Mouse (Mus musculus): ENCODE results near the gene Gm4133. TPM values are rescaled to one million over a fixed set of nuclear protein-coding genes. Genes with fewer than 3 reads are reported as not detected.
"Not testable (repeated sequence)": the region's sequence is repeated elsewhere in the genome, so short reads cannot be mapped to it uniquely, and the experiment has no call there.

Gm4133 gene
- not detected in 2 replicates for polyA plus RNA-seq (2015; fragmentation: Nextera tagmentation; extraction: Ambion mirVana)

DNA sequence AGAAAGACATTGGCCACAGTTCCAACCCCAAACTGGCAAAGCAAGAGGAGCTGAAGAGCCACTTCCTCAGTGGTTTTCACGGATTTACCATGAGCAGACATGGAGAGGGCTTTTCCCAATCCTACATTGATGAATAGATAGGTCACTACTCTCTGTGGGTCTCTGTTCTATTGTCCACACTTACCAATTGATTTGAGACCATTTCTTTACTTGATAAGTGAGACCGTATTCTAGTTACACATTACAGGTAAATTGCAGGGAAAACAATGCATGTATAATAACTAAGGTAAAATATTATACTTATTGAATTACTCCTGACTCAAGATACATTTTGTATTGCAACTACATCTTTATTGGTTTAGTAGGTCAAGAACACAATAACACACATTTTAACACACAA lies at the start of gene Gm4133:
Gm4133 (minus strand) TSS at position 101 of the 400 bp plus-strand sequence.
- H3K4me3 ChIP-seq (ENCODE audit: low read depth, low read length); H3K27ac ChIP-seq (ENCODE audit: low read depth, low read length); H3K9me3 ChIP-seq (ENCODE audit: control insufficient read depth); H3K36me3 ChIP-seq (ENCODE audit: control insufficient read depth, insufficient read depth); ATAC-seq; H3K27me3 ChIP-seq (replicated peaks; ENCODE audit: control insufficient read depth, insufficient read depth, low read length); H3K9ac ChIP-seq (ENCODE audit: low read depth, low read length); H3K4me1 ChIP-seq (replicated peaks; ENCODE audit: control insufficient read depth, insufficient read depth, low read length); H3K4me2 ChIP-seq (replicated peaks; ENCODE audit: low read depth): not testable (repeated sequence)
- WGBS = no CpG with 5 or more reads among the region's 2 CpGs

DNA sequence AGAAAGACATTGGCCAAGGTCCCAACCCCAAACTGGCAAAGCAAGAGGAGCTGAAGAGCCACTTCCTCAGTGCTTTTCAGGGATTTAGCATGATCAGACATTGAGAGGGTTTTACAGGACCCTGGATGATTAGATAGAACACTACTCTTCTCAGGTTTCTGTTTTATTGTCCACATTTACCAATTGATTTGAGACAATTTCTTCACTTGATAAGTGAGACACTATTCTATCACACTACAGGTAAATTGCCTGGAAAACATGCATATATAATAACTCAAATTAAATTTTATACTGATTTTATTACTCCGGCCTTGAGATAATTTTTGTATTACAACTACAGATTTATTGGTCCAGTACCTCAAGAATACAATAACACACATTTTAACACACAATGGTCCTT lies 41.4 kb upstream of the Gm4133 start, which contains the start of gene Gm5728:
Gm5728 (minus strand) TSS at position 101 of the 400 bp plus-strand sequence.
- H3K36me3 ChIP-seq (ENCODE audit: control insufficient read depth, insufficient read depth); H3K4me3 ChIP-seq (ENCODE audit: low read depth, low read length); H3K9me3 ChIP-seq (ENCODE audit: control insufficient read depth); H3K27ac ChIP-seq (ENCODE audit: low read depth, low read length); H3K9ac ChIP-seq (ENCODE audit: low read depth, low read length); ATAC-seq; H3K4me2 ChIP-seq (replicated peaks; ENCODE audit: low read depth); H3K27me3 ChIP-seq (replicated peaks; ENCODE audit: control insufficient read depth, insufficient read depth, low read length); H3K4me1 ChIP-seq (replicated peaks; ENCODE audit: control insufficient read depth, insufficient read depth, low read length): not testable (repeated sequence)
- WGBS = no CpG with 5 or more reads among the region's 1 CpGs

Other genes with a start within 250 kb of the Gm4133 start
- gene Vmn1r91, start 234.4 kb downstream of the Gm4133 start, polyA plus RNA-seq (2015; fragmentation: Nextera tagmentation; extraction: Ambion mirVana) = not detected in 2 replicates
- gene Gm16442, start 211.5 kb downstream of the Gm4133 start, polyA plus RNA-seq (2015; fragmentation: Nextera tagmentation; extraction: Ambion mirVana) = not detected in 2 replicates
- not detected in 2 replicates for gene Vmn1r93, start 195.0 kb downstream of the Gm4133 start, polyA plus RNA-seq (2015; fragmentation: Nextera tagmentation; extraction: Ambion mirVana)
- not detected in 2 replicates for gene Vmn1r94, start 165.7 kb downstream of the Gm4133 start, polyA plus RNA-seq (2015; fragmentation: Nextera tagmentation; extraction: Ambion mirVana)
- gene Vmn1r95, start 140.4 kb downstream of the Gm4133 start, polyA plus RNA-seq (2015; fragmentation: Nextera tagmentation; extraction: Ambion mirVana) = not detected in 2 replicates
- gene Gm6164, start 128.5 kb downstream of the Gm4133 start, polyA plus RNA-seq (2015; fragmentation: Nextera tagmentation; extraction: Ambion mirVana) = not detected in 2 replicates
- not detected in 2 replicates for gene Gm4498, start 100.2 kb downstream of the Gm4133 start, polyA plus RNA-seq (2015; fragmentation: Nextera tagmentation; extraction: Ambion mirVana)
- not detected in 2 replicates for gene Gm5890, start 71.2 kb downstream of the Gm4133 start, polyA plus RNA-seq (2015; fragmentation: Nextera tagmentation; extraction: Ambion mirVana)
- not detected in 2 replicates for gene Gm5728, start 41.3 kb upstream of the Gm4133 start, polyA plus RNA-seq (2015; fragmentation: Nextera tagmentation; extraction: Ambion mirVana)
- not detected in 2 replicates for gene Vmn1r100, start 83.9 kb upstream of the Gm4133 start, polyA plus RNA-seq (2015; fragmentation: Nextera tagmentation; extraction: Ambion mirVana)
- gene Vmn1r101, start 108.5 kb upstream of the Gm4133 start, polyA plus RNA-seq (2015; fragmentation: Nextera tagmentation; extraction: Ambion mirVana) = not detected in 2 replicates
- not detected in 2 replicates for gene Gm10670, start 140.9 kb upstream of the Gm4133 start, polyA plus RNA-seq (2015; fragmentation: Nextera tagmentation; extraction: Ambion mirVana)
- not detected in 2 replicates for gene Vmn1r103, start 176.5 kb upstream of the Gm4133 start, polyA plus RNA-seq (2015; fragmentation: Nextera tagmentation; extraction: Ambion mirVana)
- gene Vmn1r104, start 199.8 kb upstream of the Gm4133 start, polyA plus RNA-seq (2015; fragmentation: Nextera tagmentation; extraction: Ambion mirVana) = not detected in 2 replicates
- not detected in 2 replicates for gene Gm5726, start 211.7 kb upstream of the Gm4133 start, polyA plus RNA-seq (2015; fragmentation: Nextera tagmentation; extraction: Ambion mirVana)
- not detected in 2 replicates for gene Gm4141, start 242.2 kb upstream of the Gm4133 start, polyA plus RNA-seq (2015; fragmentation: Nextera tagmentation; extraction: Ambion mirVana)